Mouse (Mus musculus) liver, embryonic 11.5 days (tissue): ENCODE data around the gene Cox4i1. TPM values are rescaled to one million over a fixed set of nuclear protein-coding genes. Genes with fewer than 3 reads are reported as not detected.
A peak's percentile ranks its signal among the peaks of the same experiment; 100 is the strongest.

Experiments used
- ATAC-seq: fragments of 200-750 bp; cut with Nextera tagmentation; replicated peaks from 2 replicates; pipeline ENCODE4 v1.8.0; 2017; ENCODE audit warnings: moderate number of reproducible peaks, mild to moderate bottlenecking, moderate TSS enrichment, moderate library complexity; ENCODE audit not compliant: low FRiP score
- DNase-seq: peaks from one replicate; pipeline ENCODE4 v3.0.0-alpha.2; 2017; ENCODE audit warnings: low spot score
- H3K27ac ChIP-seq: fragments of 300-500 bp; sonication (generic); 2 replicates; pipeline ENCODE4 v1.5.1; 2014; ENCODE audit warnings: mild to moderate bottlenecking, low read depth, low read length, control low read depth
- H3K27me3 ChIP-seq: fragments of 300-500 bp; sonication (generic); replicated peaks from 2 replicates; pipeline ENCODE4 v1.6.1; 2014; ENCODE audit warnings: low read length, mixed read lengths; ENCODE audit not compliant: control insufficient read depth, insufficient read depth
- H3K36me3 ChIP-seq: fragments of 300-500 bp; sonication (generic); 2 replicates; pipeline ENCODE4 v1.6.1; 2014; ENCODE audit warnings: mild to moderate bottlenecking, low read length, moderate library complexity, mixed read lengths; ENCODE audit not compliant: control insufficient read depth, insufficient read depth
- H3K4me1 ChIP-seq: fragments of 300-500 bp; sonication (generic); replicated peaks from 2 replicates; pipeline ENCODE4 v1.6.1; 2014; ENCODE audit warnings: low read length, mixed read lengths; ENCODE audit not compliant: control insufficient read depth, insufficient read depth
- H3K4me2 ChIP-seq: fragments of 300-500 bp; sonication (generic); 2 replicates; pipeline ENCODE4 v1.6.1; 2014; ENCODE audit warnings: mild to moderate bottlenecking, control low read depth, moderate library complexity
- H3K4me3 ChIP-seq: fragments of 300-500 bp; sonication (generic); 2 replicates; pipeline ENCODE4 v1.5.1; 2014; ENCODE audit warnings: low read depth, low read length, control low read depth
- H3K9ac ChIP-seq: fragments of 300-500 bp; sonication (generic); 2 replicates; pipeline ENCODE4 v1.6.1; 2014; ENCODE audit warnings: low read depth, low read length, control low read depth
- H3K9me3 ChIP-seq: fragments of 300-500 bp; sonication (generic); 2 replicates; pipeline ENCODE4 v1.6.1; 2016; ENCODE audit warnings: low read length, inconsistent platforms, mixed read lengths; ENCODE audit not compliant: control insufficient read depth
- WGBS: fragments of 180-500 bp; shearing (Covaris S2); extraction: QIAGEN DNeasy Blood & Tissue Kit; methylation state at CpG from one replicate; pipeline ENCODE4 v1.1.7; 2014; 5-methylcytosine and 5-hydroxymethylcytosine counted together
- polyA plus RNA-seq: library from polyadenylated mRNA; unstranded; fragments of >200 nt; fragmentation: Nextera tagmentation; extraction: Ambion mirVana; gene quantifications from 2 replicates; pipeline ENCODE4 v1.2.1, GENCODE M21; 2014

Gene Cox4i1
- polyA plus RNA-seq, result 1,052 and 1,118 TPM in 2 replicates

GRCm38 (mm10) chr8:120667561-120668373, at the start of gene Cox4i1, which contains the start of gene Gm27021:
Gene Cox4i1 (plus strand): TSS chr8:120668222.
Gene Gm27021 (minus strand): TSS chr8:120668079.
- peaks cover 23% of the 10 kb centered on the region for H3K36me3 ChIP-seq

GRCm38 (mm10) chr8:120619235-120620180, 48.5 kb upstream of the Cox4i1 start:
- Histone ChIP-seq H3K4me3 (no peak overlapping the region), H3K9me3 (no peaks in the 10 kb centered on the region), H3K9ac (no peak overlapping the region), H3K4me1 (peaks cover 32% of the 10 kb centered on the region), H3K36me3 (no peaks in the 10 kb centered on the region), H3K27ac (no peak overlapping the region), H3K27me3 (no peaks in the 10 kb centered on the region), H3K4me2 (0 out of 2 replicates have a peak overlapping the region, but pooled peaks have one; percentile 3)
- WGBS, result 66% methylated on average over 11 of the region's 11 CpGs
- no peak for ATAC-seq
- DNase-seq, result no peak

More at GRCm38 (mm10) chr8:120667561-120668373, at the start of gene Cox4i1, which contains the start of gene Gm27021:
- Histone ChIP-seq H3K4me2 (peak within 1 kb of the TSS; percentile 81), H3K4me3 (peak within 1 kb of the TSS; percentile 75), H3K27me3 (no peaks in the 10 kb centered on the region), H3K9ac (peak within 1 kb of the TSS; percentile 90), H3K27ac (peak within 1 kb of the TSS; percentile 72), H3K9me3 (no peaks in the 10 kb centered on the region), H3K4me1 (peaks cover 40% of the 10 kb centered on the region)
- ATAC-seq (peak; percentile 91), DNase-seq (peak; percentile 98)
- under 1% methylated on average over 102 of the region's 105 CpGs for WGBS

- Histone ChIP-seq H3K27ac (no peak overlapping the region), H3K4me1 (peaks cover 32% of the 10 kb centered on the region), H3K9ac (no peak overlapping the region)
Observed at GRCm38 (mm10) chr8:120620441-120620840, 47.6 kb upstream of the Cox4i1 start.

GRCm38 (mm10) chr8:120622161-120622560, 45.9 kb upstream of the Cox4i1 start:
- Histone ChIP-seq H3K9ac (no peak overlapping the region), H3K9me3 (no peaks in the 10 kb centered on the region), H3K36me3 (no peaks in the 10 kb centered on the region), H3K4me2 (no peak overlapping the region), H3K27ac (peak overlapping the region; percentile 65), H3K27me3 (no peaks in the 10 kb centered on the region), H3K4me3 (no peak overlapping the region), H3K4me1 (peaks cover 32% of the 10 kb centered on the region)
- 66% methylated on average over 14 of the region's 14 CpGs for WGBS
- ATAC-seq (no peak), DNase-seq (no peak)

More at GRCm38 (mm10) chr8:120620441-120620840, 47.6 kb upstream of the Cox4i1 start:
- 44% methylated on average over 7 of the region's 7 CpGs for WGBS
- no peaks in the 10 kb centered on the region for H3K36me3 ChIP-seq
- H3K9me3 ChIP-seq, result no peaks in the 10 kb centered on the region
- ATAC-seq, result no peak
- H3K27me3 ChIP-seq, result no peaks in the 10 kb centered on the region
- no peak for DNase-seq
- H3K4me2 ChIP-seq, result no peak overlapping the region
- H3K4me3 ChIP-seq, result no peak overlapping the region

GRCm38 (mm10) chr8:120623608-120624007, 44.4 kb upstream of the Cox4i1 start:
- H3K4me3 ChIP-seq, result no peak overlapping the region
- ATAC-seq, result peak; percentile 80
- 0 out of 2 replicates have a peak overlapping the region, but pooled peaks have one; percentile 43 for H3K27ac ChIP-seq
- peaks cover 30% of the 10 kb centered on the region for H3K4me1 ChIP-seq
- WGBS, result 43% methylated on average over 2 of the region's 2 CpGs
- no peak overlapping the region; the same call in 1 of the 2 replicates for H3K4me2 ChIP-seq
- no peaks in the 10 kb centered on the region for H3K27me3 ChIP-seq
- H3K36me3 ChIP-seq, result no peaks in the 10 kb centered on the region
- no peak for DNase-seq
- H3K9me3 ChIP-seq, result no peaks in the 10 kb centered on the region
- no peak overlapping the region for H3K9ac ChIP-seq

GRCm38 (mm10) chr8:120626461-120626860, 41.6 kb upstream of the Cox4i1 start:
- peaks cover 17% of the 10 kb centered on the region for H3K4me1 ChIP-seq
- no peak for DNase-seq
- 65% methylated on average over 11 of the region's 11 CpGs for WGBS

GRCm38 (mm10) chr8:120627298-120627697, 40.7 kb upstream of the Cox4i1 start:
- Histone ChIP-seq H3K9me3 (no peaks in the 10 kb centered on the region), H3K9ac (no peak overlapping the region), H3K4me3 (no peak overlapping the region), H3K4me1 (peaks cover 10% of the 10 kb centered on the region), H3K27ac (no peak overlapping the region), H3K36me3 (no peaks in the 10 kb centered on the region), H3K4me2 (no peak overlapping the region), H3K27me3 (peaks cover 21% of the 10 kb centered on the region)
- 86% methylated on average over 5 of the region's 5 CpGs for WGBS
- ATAC-seq, result no peak
- DNase-seq, result no peak

More at GRCm38 (mm10) chr8:120626461-120626860, 41.6 kb upstream of the Cox4i1 start:
- ATAC-seq, result 0 out of 2 replicates have a peak, but pooled peaks have one; percentile 39
- no peak overlapping the region for H3K4me3 ChIP-seq
- H3K9ac ChIP-seq, result no peak overlapping the region
- H3K27me3 ChIP-seq, result peaks cover 14% of the 10 kb centered on the region
- no peaks in the 10 kb centered on the region for H3K9me3 ChIP-seq
- H3K27ac ChIP-seq, result no peak overlapping the region
- H3K4me2 ChIP-seq, result no peak overlapping the region
- H3K36me3 ChIP-seq, result no peaks in the 10 kb centered on the region

GRCm38 (mm10) chr8:120630031-120630430, 38.0 kb upstream of the Cox4i1 start:
- Histone ChIP-seq H3K36me3 (no peaks in the 10 kb centered on the region), H3K27me3 (peaks cover 43% of the 10 kb centered on the region), H3K4me1 (peaks cover 8% of the 10 kb centered on the region), H3K9me3 (peaks cover 2% of the 10 kb centered on the region; the same call in 1 of the 2 replicates), H3K4me2 (no peak overlapping the region), H3K9ac (no peak overlapping the region), H3K4me3 (no peak overlapping the region), H3K27ac (no peak overlapping the region)
- ATAC-seq, result no peak
- DNase-seq, result no peak
- 49% methylated on average over 5 of the region's 5 CpGs for WGBS
